In genomic region chr16:52090899-52091298, GRCm38 (mm10) we compare ENCODE assay signal across 19 mouse cellular contexts. TPM values are rescaled to one million over a fixed set of nuclear protein-coding genes. Genes with fewer than 3 reads are reported as not detected.
A peak's percentile ranks its signal among the peaks of the same experiment; 100 is the strongest.
DNase-seq lines count a peak whose midpoint lies in the region; ATAC-seq and TF ChIP-seq lines count a peak whose summit lies in the region.
"Had no signal": no experiment of that assay in that cellular context is flagged by ENCODE, and none has a peak within 500 bp of the region (broad histone marks: within the 10 kb centered on the region; RNA-seq: fewer than 3 reads in every experiment).

No protein-coding gene starts in this region.

- H3K4me3 ChIP-seq in lung, postnatal 0 days (ENCODE audit: low read depth, low read length), result no peak overlapping the region
- H3K4me3 ChIP-seq in CH12.LX (replicated peaks in 1 of 3; ENCODE audit: low read depth in 2 of 3, low read length in 2 of 3, poor library complexity in 1 of 3), result no peak overlapping the region
- H3K4me3 ChIP-seq in limb, embryonic 10.5 days, result no peak overlapping the region
- H3K4me3 ChIP-seq: embryonic facial prominence, embryonic 12.5 days; heart, adult 2 months; heart, embryonic 15.5 days; kidney, embryonic 15.5 days; left cerebral cortex, adult 2 months; limb, embryonic 13.5 days had no signal

- H3K4me1 ChIP-seq in lung, postnatal 0 days (ENCODE audit: insufficient read depth, low read depth, low read length), result peaks cover 28% of the 10 kb centered on the region
- peaks cover 10 to 82% of the 10 kb centered on the region in 2 experiments for H3K4me1 ChIP-seq in CH12.LX (ENCODE audit: control insufficient read depth in 1 of 2, insufficient read depth in 2 of 2)
- H3K4me1 ChIP-seq in limb, embryonic 10.5 days, result peaks cover 51% of the 10 kb centered on the region

- H3K79me2 ChIP-seq in CH12.LX (replicated peaks; ENCODE audit: control insufficient read depth, extremely low read depth, insufficient read depth, poor library complexity, severe bottlenecking), result no peaks in the 10 kb centered on the region

- H3K4me2 ChIP-seq in lung, postnatal 0 days (replicated peaks; ENCODE audit: low read depth, low read length), result no peak overlapping the region
- peak overlapping the region; percentile 77 for H3K4me2 ChIP-seq in CH12.LX (ENCODE audit: insufficient read depth, low read depth, poor library complexity, severe bottlenecking)
- H3K4me2 ChIP-seq: embryonic facial prominence, embryonic 12.5 days; heart, embryonic 15.5 days; kidney, embryonic 15.5 days; limb, embryonic 13.5 days; midbrain, embryonic 11.5 days had no signal

- H3K27ac ChIP-seq in lung, postnatal 0 days (ENCODE audit: low read length), result no peak overlapping the region
- no peak overlapping the region for H3K27ac ChIP-seq in CH12.LX (ENCODE audit: insufficient read depth, low read depth)
- 0 out of 2 replicates have a peak overlapping the region, but pooled peaks have one; percentile 14 for H3K27ac ChIP-seq in limb, embryonic 10.5 days
- H3K27ac ChIP-seq: embryonic facial prominence, embryonic 12.5 days; heart, adult 2 months; heart, embryonic 15.5 days; kidney, embryonic 15.5 days; left cerebral cortex, adult 2 months; limb, embryonic 13.5 days; liver, embryonic 14.5 days had no signal

- in situ Hi-C loops in CH12.LX (cut with MboI; ENCODE audit: low pct_ligation_motif_present, low pct_unique_long_range_greater_than_20kb, low sequenced_read_pairs), result no loop called here

- no peaks in the 10 kb centered on the region for H3K27me3 ChIP-seq in lung, postnatal 0 days (replicated peaks; ENCODE audit: insufficient read depth, low read length)
- no peaks in the 10 kb centered on the region for H3K27me3 ChIP-seq in CH12.LX (replicated peaks)
- no peaks in the 10 kb centered on the region for H3K27me3 ChIP-seq in limb, embryonic 10.5 days (ENCODE audit: low read depth, poor library complexity, severe bottlenecking)
- H3K27me3 ChIP-seq: embryonic facial prominence, embryonic 12.5 days; heart, embryonic 15.5 days; kidney, embryonic 15.5 days; limb, embryonic 13.5 days had no signal

- 44% methylated on average over 6 of the region's 6 CpGs for WGBS in lung, postnatal 0 days
- 37% methylated on average over 6 of the region's 6 CpGs for WGBS in limb, embryonic 10.5 days

- no peak for TF ChIP-seq CTCF in lung, postnatal 0 days (IDR thresholded peaks at IDR 0.05)
- no peak for TF ChIP-seq CTCF in CH12.LX (conservative IDR thresholded peaks at IDR 0.05 in 1 of 2, IDR thresholded peaks at IDR 0.05 in 1 of 2; ENCODE audit: low read depth in 2 of 2, low read length in 2 of 2)

- no peaks in the 10 kb centered on the region for H3K36me3 ChIP-seq in lung, postnatal 0 days (ENCODE audit: insufficient read depth, low read length)
- H3K36me3 ChIP-seq in CH12.LX (replicated peaks in 1 of 2; ENCODE audit: control insufficient read depth in 1 of 2, insufficient read depth in 1 of 2, low read length in 1 of 2), result peaks cover 0 to 16% of the 10 kb centered on the region in 2 experiments
- peaks cover 22% of the 10 kb centered on the region for H3K36me3 ChIP-seq in limb, embryonic 10.5 days
- H3K36me3 ChIP-seq: embryonic facial prominence, embryonic 12.5 days had no signal

- no peak for TF ChIP-seq POLR2A in CH12.LX (IDR thresholded peaks at IDR 0.05; ENCODE audit: low read depth, low read length)

- DNase-seq in lung, postnatal 0 days (ENCODE audit: low spot score), result peak; percentile 35
- DNase-seq in lung, postnatal 14 days, result no peak
- peak; percentile 93 for DNase-seq in CH12.LX (ENCODE audit: extremely low read depth)
- DNase-seq in limb, embryonic 10.5 days (ENCODE audit: low spot score), result no peak
- DNase-seq in ovary, postnatal 10 days (ENCODE audit: low spot score), result no peak
- DNase-seq: adrenal gland, postnatal 25 days; cerebellum, adult 2 months; forebrain, postnatal 0 days; heart, adult 2 months; thymus, postnatal 4 days had no signal

- peak; percentile 10 for TF ChIP-seq RAD21 in CH12.LX (IDR thresholded peaks at IDR 0.05; ENCODE audit: low read depth, low read length)

- TF ChIP-seq EP300 in lung, postnatal 0 days (IDR thresholded peaks at IDR 0.05), result no peak
- peak; percentile 93 for TF ChIP-seq EP300 in CH12.LX (IDR thresholded peaks at IDR 0.05; ENCODE audit: low read length)

- H3K9ac ChIP-seq in lung, postnatal 0 days (replicated peaks; ENCODE audit: low read depth), result no peak overlapping the region
- no peak overlapping the region for H3K9ac ChIP-seq in CH12.LX (ENCODE audit: insufficient read depth, low read depth)
- H3K9ac ChIP-seq: embryonic facial prominence, embryonic 12.5 days; forebrain, postnatal 0 days; heart, embryonic 15.5 days; kidney, embryonic 15.5 days; limb, embryonic 13.5 days; liver, embryonic 14.5 days had no signal

- dilution Hi-C loops in CH12.LX (cut with MboI; ENCODE audit: extremely low pct_ligation_motif_present, extremely low pct_unique_long_range_greater_than_20kb, low sequenced_read_pairs), result no loop called here

- no peak for ATAC-seq in lung, postnatal 0 days
- ATAC-seq in neutrophil, adult 5-6 weeks (ENCODE audit: extremely low read depth, insufficient number of reproducible peaks, low FRiP score, poor library complexity, severe bottlenecking), result peak; percentile 93
- ATAC-seq in activated CD4-positive, CD25-positive, alpha-beta regulatory T cell, adult 4 months, result no peak
- ATAC-seq: forebrain, postnatal 0 days had no signal

- H3K9me3 ChIP-seq in lung, postnatal 0 days (ENCODE audit: low read length), result no peaks in the 10 kb centered on the region
- H3K9me3 ChIP-seq in CH12.LX (replicated peaks; ENCODE audit: low read length), result no peaks in the 10 kb centered on the region
- H3K9me3 ChIP-seq in limb, embryonic 10.5 days (replicated peaks), result no peaks in the 10 kb centered on the region
- H3K9me3 ChIP-seq: embryonic facial prominence, embryonic 12.5 days; heart, embryonic 15.5 days; kidney, embryonic 15.5 days; limb, embryonic 13.5 days had no signal

TF ChIP-seq in CH12.LX, 34 proteins besides CTCF, POLR2A, EP300 and RAD21:
- TF ChIP-seq NRF1 (IDR thresholded peaks at IDR 0.05; ENCODE audit: low read depth, low read length), result no peak
- no peak for TF ChIP-seq MYC (IDR thresholded peaks at IDR 0.05; ENCODE audit: low read depth, low read length)
- TF ChIP-seq ZNF384 (IDR thresholded peaks at IDR 0.05; ENCODE audit: low read depth, low read length), result no peak
- 0 out of 2 replicates have a peak, but pooled peaks have one; percentile 38 for TF ChIP-seq TBP (conservative IDR thresholded peaks at IDR 0.05; ENCODE audit: low read depth, low read length)
- TF ChIP-seq ETS1 (conservative IDR thresholded peaks at IDR 0.05; ENCODE audit: low read depth, low read length), result peak; percentile 75
- TF ChIP-seq IRF4 (IDR thresholded peaks at IDR 0.05; ENCODE audit: low read depth, low read length), result peak; percentile 64
- 0 out of 2 replicates have a peak, but pooled peaks have one; percentile 26 for TF ChIP-seq BHLHE40 (IDR thresholded peaks at IDR 0.05; ENCODE audit: low read depth, low read length)
- TF ChIP-seq USF2 (conservative IDR thresholded peaks at IDR 0.05; ENCODE audit: low read depth, low read length), result no peak
- TF ChIP-seq CHD2 (IDR thresholded peaks at IDR 0.05; ENCODE audit: low read length), result no peak
- peak; percentile 80 for TF ChIP-seq TCF12 (IDR thresholded peaks at IDR 0.05; ENCODE audit: low read depth, low read length)
- TF ChIP-seq MAFK (IDR thresholded peaks at IDR 0.05; ENCODE audit: insufficient replicate concordance, low read length), result no peak
- no peak for TF ChIP-seq JUN (IDR thresholded peaks at IDR 0.05; ENCODE audit: insufficient read depth, low read depth, low read length)
- no peak for TF ChIP-seq NELFE (IDR thresholded peaks at IDR 0.05; ENCODE audit: low read depth, low read length)
- TF ChIP-seq UBTF (IDR thresholded peaks at IDR 0.05; ENCODE audit: low read depth, low read length), result no peak
- no peak for TF ChIP-seq MAX (IDR thresholded peaks at IDR 0.05; ENCODE audit: low read length)
- TF ChIP-seq KAT2A (IDR thresholded peaks at IDR 0.05; ENCODE audit: insufficient replicate concordance, low read length), result no peak
- TF ChIP-seq E2F4 (IDR thresholded peaks at IDR 0.05; ENCODE audit: insufficient replicate concordance, low read depth, low read length), result no peak
- no peak for TF ChIP-seq HCFC1 (IDR thresholded peaks at IDR 0.05; ENCODE audit: low read depth, low read length)
- TF ChIP-seq GABPA (IDR thresholded peaks at IDR 0.05; ENCODE audit: insufficient replicate concordance, low read depth, low read length), result no peak
- TF ChIP-seq MEF2A (IDR thresholded peaks at IDR 0.05; ENCODE audit: borderline replicate concordance, low read depth, low read length), result peak; percentile 66
- TF ChIP-seq MXI1 (IDR thresholded peaks at IDR 0.05; ENCODE audit: low read depth, low read length), result no peak
- no peak for TF ChIP-seq POLR2AphosphoS2 (IDR thresholded peaks at IDR 0.05; ENCODE audit: low read depth, low read length)

RNA-seq across cellular contexts. Expression of gene Cblb, which starts 59.9 kb away (rescaled TPM):
- polyA plus RNA-seq in lung, postnatal 0 days (2015; fragmentation: Nextera tagmentation; extraction: Ambion mirVana), result 8.4 and 8.7 TPM in 2 replicates
- total RNA-seq in CH12.LX (2012; rRNA removed) (3.5 and 3.8 TPM in 2 replicates), CH12.LX (2014; rRNA removed) (5.4 and 6.3 TPM in 2 replicates)
- 16.5 and 18.9 TPM in 2 replicates for polyA plus RNA-seq in CH12.LX (2012; ENCODE audit: insufficient read length, low read depth)
- polyA plus RNA-seq in limb, embryonic 10.5 days (2016; fragmentation: Nextera tagmentation; extraction: Ambion mirVana), result 31.6 and 34.6 TPM in 2 replicates
- 45.4 and 48.6 TPM in 2 replicates for total RNA-seq in neutrophil, adult 5-6 weeks (2017)
- 10 to 100 TPM; 37.4 to 38.3 TPM for polyA plus RNA-seq in activated CD4-positive, CD25-positive, alpha-beta regulatory T cell, adult 4 months (2017; shearing (Covaris generic))

Comparison
In these comparisons a context has a peak if more than half of its experiments do, and no peak if none do; other contexts are left out.
1. DNase-seq: peak in lung, postnatal 0 days (single experiment) and CH12.LX (single experiment); none in lung, postnatal 14 days (single experiment), limb, embryonic 10.5 days (single experiment) and ovary, postnatal 10 days (single experiment).